Mouse (Mus musculus): ENCODE results near the gene Itln1.

- TF ChIP-seq EP300 (IDR thresholded peaks at IDR 0.05; ENCODE audit: low read depth) = no peak
- TF ChIP-seq CTCF (IDR thresholded peaks at IDR 0.05; ENCODE audit: low read depth) = no peak
Measured at GRCm38 (mm10) chr1:171561200-171561599, 26.1 kb upstream of the Itln1 start.
